Mouse (Mus musculus) heart, postnatal 36 days (tissue): ENCODE measurements at regions not wholly inside any gene's neighbourhood (a gene's known extent, or its start where the extent isn't known, plus 50 kb on each side); places are given as distances from the start of the nearest gene placed in this dataset.

Experiments
- DNase-seq, 2 experiments: peaks; one replicate each; pipeline ENCODE4 v3.0.0; 2021 to 2022
- intact Hi-C: fragments of 180-260 bp; cut with DNase I; formaldehyde crosslinking; loops from one replicate; pipeline ENCODE4 v1.15.1; 2025

DNA sequence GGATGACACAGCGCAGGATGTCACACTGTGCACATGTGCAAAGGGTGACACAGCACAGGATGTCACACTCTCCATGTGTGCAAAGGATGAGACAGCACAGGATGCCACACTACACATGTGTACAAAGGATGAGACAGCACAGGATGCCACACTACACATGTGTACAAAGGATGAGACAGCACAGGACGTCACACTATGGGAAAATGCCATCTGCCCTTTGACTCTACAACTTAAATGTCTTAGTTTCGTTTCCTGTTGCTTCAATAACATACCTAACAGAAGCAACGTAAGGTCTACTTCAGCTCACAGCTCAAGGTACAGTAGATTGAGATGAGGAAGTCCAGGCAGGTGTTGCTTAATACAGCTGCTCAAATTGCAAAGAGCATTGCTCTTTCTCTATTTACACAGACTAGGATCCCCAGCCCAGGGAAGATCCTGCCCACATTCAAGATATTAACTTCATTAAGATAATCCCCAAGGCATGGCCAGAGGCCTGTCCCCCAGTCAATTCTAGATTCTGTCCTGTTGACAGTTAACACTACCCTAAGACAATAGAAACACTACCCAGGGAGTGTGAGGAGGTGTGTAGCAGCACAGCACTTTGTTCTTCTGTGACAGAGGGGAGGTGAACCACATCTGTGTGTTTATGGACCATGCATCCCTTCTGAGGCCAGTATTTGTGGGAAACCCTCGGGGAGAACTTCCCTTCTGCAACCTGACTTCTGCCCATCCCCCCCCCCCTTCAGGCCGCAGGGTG lies 97.0 kb downstream of the Psmg1 start:
- no peak for DNase-seq
- intact Hi-C loops = no loop called here

DNA sequence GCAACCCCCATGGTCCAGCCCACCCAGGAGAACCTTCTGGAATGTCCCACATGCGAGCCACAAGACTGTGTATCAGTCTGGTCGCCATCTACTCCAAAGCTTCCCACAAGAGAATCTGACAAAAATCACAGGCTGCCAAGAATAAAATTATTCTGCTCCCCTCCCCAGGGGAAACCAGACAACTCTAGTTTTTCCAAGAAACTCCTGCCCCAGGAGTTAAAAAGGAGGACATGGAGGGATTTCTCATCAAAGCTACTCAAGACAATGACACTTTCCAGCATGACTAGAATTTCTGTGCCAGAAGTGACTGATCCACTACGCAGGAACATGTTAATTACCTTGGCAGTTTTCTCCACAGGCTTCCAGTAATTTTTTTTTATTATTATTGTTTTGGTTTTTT lies 98.4 kb downstream of the Psmg1 start:
- DNase-seq = no peak
- intact Hi-C loops = no loop called here

DNA sequence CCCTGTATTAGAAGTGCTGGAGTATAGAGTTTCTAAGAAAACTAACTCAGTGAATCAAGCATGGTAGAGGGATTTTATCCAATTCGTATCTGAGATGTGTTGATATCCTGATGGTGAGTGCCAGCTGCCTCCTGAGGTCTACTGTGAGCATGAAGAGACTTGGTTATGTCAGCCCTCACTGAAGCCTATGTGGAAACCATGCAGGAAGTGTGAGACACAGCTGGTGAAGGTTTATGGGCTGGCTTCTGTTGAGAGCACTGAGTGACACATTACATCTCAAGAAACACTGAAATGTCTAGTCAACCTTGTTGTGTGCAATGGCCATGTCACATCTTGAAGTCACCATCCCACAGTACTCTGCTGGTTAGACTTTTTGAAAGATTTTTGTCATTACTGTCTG lies 104.6 kb downstream of the Psmg1 start:
- no peak for DNase-seq
- intact Hi-C loops = no loop called here

DNA sequence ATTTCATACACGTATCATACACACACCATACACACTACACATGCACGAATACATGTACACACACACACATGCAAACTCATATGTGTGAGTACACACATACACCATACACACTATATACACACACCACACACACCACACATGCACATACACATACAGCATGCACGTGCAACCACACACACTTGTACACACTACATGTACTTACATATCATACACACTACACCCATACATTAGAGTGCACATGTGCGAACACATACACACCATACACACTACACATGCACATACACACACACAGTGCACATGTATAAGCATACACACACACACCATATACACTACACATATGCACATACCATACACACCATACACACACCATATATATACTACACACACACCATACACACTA lies 117.5 kb downstream of the Psmg1 start:
- no peak for DNase-seq
- intact Hi-C loops = no loop called here

DNA sequence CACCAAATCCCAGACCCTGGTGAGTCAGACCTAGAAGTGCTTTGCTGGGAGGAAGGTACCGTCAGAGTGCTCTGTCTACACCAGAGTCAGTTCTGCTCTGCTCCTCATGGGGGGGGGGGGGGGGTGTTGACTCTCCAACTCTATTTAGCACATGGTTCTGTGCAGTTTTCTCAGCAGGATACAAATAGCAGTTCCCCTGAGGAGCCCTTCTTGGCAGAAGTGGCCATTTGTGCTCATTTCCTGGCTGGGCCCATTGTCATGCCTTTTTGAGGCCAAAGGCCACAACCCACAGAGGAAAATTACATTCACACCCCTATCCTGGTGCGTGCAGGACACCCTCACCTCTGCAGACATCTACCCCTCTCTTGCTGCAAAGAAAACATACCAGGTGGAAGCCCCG lies 118.3 kb downstream of the Psmg1 start:
- intact Hi-C loops = no loop called here
- peak; percentile 60 to 63 for DNase-seq

DNA sequence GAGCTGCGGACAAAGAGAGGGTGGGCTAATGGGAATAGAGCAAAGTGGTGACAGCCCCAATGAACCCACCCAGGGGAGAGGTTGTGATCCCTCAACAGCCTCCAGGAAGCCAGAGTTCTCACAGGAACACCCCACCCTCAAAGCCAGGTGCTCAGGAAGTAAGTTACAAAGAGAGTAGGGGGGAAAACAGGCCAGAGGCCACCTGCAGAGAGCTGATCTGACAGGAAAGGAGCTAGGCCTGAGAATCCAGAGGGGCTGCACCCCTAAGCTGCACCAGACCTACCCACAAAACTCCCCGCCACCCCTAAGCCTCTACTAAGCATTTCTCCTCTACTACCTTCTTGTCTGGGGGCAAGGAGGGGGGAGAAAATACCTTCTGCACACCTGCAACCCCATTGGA lies 120.5 kb downstream of the Psmg1 start:
- DNase-seq = no peak
- intact Hi-C loops = no loop called here

DNA sequence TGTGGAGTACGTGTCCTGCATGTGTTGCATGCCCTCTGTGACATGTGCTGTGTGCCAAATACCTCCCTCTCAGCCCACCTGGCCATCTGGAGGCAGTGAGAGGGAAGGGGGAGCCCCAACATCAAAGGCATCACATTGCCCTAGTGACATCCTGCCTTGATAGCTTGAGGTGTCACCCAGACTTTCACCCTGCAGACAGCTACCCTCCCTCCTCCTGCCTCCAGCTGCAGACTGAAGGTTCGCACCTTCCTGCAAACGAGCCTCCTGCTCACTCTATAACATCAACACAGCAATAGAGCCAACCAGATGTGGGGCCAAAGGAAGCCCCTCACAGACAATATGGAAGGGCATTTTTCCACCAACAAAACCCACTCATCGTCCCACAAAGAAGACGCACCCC lies 121.3 kb downstream of the Psmg1 start:
- DNase-seq = no peak
- intact Hi-C loops = no loop called here

DNA sequence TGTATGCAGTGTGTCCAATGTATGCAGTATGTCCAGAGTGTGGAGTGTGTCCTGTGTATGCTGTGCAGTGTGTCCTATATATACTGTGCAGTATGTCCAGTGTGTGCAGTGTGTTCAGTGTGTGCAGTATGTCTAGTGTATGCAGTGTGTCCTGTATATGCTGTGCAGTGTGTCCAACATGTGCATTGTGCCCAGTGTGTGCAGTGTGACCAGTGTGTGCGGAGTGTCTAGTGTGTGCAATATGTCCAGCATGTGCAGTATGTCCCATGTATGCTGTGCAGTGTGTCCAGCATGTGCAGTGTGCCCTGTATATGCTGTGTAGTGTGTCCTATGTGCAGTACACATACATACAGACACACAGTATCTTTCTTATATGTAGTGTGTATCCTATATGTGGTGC lies 121.9 kb downstream of the Psmg1 start:
- DNase-seq = no peak
- intact Hi-C loops = no loop called here

DNA sequence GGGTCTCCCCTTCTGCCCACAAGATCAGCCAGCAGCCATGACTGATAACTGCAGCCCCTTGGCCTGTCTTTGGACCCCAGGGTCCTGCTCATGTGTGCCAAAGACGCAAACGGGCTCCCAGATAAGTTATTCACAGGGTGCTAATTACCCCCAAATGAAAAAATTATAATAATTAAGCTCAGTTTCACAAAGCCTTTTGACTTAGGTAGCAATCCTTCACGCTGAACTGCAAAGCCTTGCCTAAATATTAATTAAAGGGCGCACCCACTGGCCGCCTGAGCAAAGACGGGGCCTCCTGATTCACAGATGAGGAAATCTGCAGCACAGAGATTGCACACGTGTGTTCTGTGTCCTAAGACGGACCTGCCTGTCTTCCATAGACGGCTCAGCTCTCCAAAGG lies 123.2 kb downstream of the Psmg1 start:
- intact Hi-C loops = no loop called here
- no peak for DNase-seq

DNA sequence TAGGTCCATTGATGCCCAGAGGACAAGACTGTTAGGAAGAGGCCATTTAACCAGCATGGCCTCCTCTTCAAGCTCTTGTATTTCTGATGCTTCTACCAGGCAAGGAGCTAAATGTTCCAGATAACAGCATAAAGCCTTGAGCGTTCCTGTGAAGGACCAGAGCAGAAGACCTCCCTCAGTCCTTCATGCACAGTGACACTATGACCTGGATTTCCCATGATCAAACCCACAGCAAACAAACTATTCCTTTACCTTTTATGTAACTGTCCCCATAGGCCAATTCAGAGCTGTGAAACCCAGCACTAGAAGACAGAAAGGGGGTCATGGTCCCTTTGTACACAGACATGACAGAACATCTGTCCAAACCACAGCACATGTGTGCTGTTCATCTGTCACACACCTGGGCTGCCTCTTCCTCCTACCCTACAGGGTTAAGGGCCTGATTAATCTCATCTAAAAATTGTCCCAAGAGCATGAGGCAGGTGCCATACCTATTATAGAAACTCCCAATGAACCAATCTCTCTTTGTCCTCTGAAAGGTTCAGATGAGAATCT lies 123.8 kb downstream of the Psmg1 start:
- DNase-seq = no peak
- intact Hi-C loops = no loop called here

DNA sequence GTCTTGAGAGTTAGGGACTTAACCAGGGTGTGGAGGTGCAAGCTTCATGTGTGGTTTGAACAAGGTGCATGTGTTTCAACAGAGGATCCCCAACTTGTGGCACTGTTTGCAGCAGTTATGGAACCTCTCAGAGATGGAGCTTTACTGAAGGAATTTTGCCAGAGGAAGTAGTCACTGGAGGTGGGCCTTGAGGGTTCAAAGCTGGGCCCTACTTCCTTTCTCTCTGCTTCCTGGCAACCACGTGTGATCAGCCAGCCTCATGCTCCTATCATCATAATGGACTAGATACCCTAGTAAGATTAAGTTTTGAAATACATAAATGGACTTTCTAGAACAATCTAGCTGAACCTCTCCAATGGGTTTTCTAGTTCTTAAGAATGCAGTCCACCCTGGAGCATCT lies 125.2 kb downstream of the Psmg1 start:
- no peak for DNase-seq
- intact Hi-C loops = no loop called here

DNA sequence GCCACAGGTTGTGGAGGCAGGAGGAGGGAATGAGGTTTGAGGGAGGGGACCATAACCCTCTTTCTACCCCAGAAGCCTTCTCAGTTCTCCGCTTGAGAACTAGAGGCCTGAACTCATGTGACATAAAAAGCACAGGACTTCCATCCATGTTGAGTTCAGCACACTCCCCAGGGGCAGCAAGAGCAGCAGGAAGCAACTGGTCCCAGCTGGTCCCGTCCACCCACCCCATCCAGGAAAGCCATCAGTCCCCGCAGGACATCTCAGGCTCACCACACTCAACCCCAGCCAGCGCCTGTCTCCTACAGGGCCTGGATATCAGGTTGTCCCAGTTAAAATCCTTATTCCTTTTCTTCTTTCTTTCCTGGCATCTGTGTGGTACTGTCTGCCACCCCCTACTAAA lies 126.1 kb downstream of the Psmg1 start:
- no peak for DNase-seq
- intact Hi-C loops = loop anchor here (5.0 kb wide), 2 partner anchors 78 to 402 kb away; no protein-coding TSS in a partner anchor

DNA sequence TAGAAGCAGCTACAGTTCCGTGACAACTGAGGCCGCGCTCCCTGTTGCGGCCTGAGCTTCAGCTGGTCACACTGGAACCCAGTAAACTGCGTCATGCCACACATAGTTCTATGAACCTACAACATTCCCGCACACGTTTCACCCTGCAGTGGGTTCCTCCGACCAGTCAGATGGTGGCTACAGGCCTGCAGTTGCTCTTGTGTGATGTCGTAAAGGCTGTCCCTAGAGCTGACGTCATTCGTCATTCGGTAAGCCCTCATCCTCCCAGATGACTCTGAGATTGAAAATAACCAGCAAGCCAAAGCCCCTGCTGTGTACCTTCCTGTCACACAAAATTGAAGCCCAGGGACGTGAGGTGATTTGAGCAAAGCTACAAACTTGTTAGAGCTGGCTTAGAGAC lies 126.7 kb downstream of the Psmg1 start:
- DNase-seq = no peak
- intact Hi-C loops = loop anchor here (5.0 kb wide), 2 partner anchors 78 to 402 kb away; no protein-coding TSS in a partner anchor

DNA sequence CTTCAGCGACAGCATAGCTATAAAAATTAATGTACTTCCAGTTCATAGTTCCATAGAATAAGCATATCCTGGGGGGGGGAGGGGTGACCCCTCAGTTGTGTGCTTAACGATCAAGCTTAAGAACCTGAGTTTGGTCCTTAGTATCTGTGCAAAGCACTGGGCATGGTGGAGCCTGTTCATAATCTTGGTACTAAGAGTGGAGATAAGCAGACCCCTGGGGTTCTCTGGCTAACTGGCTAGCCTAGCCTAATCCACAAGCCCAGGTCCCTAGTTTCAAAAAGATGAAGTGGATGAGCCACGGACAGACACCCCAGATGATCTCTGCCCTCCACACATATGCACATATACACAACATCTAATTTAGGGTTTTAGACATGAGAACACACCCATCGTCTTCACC lies 127.2 kb downstream of the Psmg1 start:
- intact Hi-C loops = loop anchor here (5.0 kb wide), 2 partner anchors 79 to 401 kb away; no protein-coding TSS in a partner anchor
- DNase-seq = no peak

DNA sequence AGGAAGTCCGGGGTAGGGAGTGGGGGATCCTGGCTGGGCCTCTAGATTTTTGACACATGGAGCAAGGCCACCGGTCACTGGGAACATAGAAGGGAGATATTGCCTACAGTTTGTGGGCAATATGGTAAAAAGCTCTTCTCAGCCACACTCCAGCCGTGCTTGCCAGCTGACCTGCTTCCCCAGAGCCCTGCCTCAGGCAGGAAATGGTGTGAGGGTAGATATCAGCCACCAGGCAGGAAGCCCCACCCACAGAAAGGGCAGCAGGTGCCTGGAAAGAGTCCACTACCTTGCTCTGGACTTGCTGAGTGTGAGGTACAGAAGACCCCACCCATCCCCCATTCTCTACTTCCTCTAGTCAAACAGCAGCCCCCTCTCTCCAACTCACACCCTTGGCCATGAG lies 128.1 kb downstream of the Psmg1 start:
- intact Hi-C loops = loop anchor here (5.0 kb wide), 2 partner anchors 80 to 400 kb away; no protein-coding TSS in a partner anchor
- peak; percentile 54 to 57 for DNase-seq

DNA sequence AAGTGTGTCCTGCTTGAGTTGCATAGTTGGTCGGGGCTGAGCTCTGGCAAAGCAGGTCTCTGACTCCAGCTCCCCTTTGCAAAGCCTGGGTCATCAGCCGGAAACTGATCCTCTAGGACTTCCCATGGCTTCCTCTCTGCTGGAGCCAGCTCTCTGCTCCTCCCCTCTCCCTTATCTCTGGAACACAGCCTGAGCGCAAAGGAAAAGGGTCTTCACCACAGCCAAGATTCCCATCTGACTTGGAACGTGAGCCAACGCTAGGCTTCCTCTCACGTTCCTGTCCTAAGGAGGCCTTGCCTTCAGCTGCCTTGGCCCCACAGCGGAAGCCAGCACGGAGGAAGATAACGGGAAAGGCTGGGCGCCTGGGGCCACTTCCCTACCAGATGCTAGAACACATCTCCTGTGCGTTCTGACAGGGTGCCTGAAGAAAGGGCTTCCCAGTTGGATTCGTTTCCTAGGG lies 129.5 kb downstream of the Psmg1 start:
- intact Hi-C loops = loop anchor here (1.0 to 5.0 kb wide), 5 partner anchors 30 to 399 kb away; partner anchors contain the start of gene Ets2
- DNase-seq = peak; percentile 75

DNA sequence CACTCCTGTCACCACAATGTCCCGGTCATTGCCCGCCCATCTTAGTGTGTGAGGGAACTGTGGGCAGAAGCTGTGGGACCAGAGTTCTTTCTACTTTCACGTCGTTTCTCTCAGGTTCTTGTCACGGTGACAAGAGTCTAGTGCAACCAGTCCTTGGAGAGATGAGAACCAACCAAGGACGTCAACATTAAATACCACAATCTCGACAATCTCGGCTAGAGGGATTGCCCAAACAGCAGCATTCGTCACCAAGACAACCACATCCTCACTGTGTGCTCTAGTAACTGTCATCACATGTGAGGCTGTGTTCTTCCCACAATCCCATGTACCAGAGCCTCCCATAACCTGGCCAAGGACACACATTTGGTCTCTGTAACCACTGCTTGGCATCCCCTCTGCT lies 129.9 kb downstream of the Psmg1 start:
- no peak for DNase-seq
- intact Hi-C loops = loop anchor here (1.0 to 5.0 kb wide), 5 partner anchors 30 to 399 kb away; partner anchors contain the start of gene Ets2

DNA sequence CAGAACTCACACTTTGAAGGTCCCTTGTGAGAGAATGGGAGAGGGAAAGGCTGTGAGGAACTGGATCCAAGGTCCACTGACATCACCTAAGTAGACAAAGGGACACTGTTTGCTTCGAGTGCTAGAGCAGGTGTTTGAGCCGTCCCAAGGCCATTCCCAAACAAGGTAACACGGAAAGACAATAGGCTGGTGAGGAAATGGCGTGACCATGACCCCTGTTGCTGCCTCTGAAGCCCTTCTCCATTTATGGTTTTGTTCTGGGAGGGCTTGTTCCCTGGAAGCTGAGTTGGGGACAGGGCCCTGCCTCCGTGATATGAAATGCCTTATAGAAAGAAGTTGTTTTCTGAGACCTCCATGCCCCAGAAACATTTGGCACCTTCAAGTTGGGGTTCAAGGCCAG lies 130.6 kb downstream of the Psmg1 start:
- DNase-seq = no peak
- intact Hi-C loops = loop anchor here (2.0 to 5.0 kb wide), 4 partner anchors 82 to 398 kb away; partner anchors contain the start of gene Ets2

DNA sequence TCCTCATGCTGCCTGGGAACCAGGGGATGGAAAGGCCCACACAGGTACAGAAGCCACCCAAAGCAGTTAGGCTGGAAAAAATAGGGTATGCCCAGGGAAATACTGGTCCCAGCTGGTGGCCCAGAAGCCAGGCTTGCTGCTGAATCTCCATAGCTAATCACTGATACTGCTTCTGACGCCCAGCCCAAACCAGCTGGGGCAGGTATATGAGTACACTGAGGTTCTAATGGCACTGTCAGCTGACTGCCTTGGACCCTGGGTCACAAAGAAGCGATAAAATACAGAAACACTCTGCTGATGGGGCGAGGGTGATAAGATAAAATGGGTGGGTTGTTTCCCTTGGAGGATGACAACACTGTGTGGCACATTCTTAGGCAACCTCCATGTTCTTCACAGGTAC lies 133.4 kb downstream of the Psmg1 start:
- intact Hi-C loops = no loop called here
- DNase-seq = no peak

DNA sequence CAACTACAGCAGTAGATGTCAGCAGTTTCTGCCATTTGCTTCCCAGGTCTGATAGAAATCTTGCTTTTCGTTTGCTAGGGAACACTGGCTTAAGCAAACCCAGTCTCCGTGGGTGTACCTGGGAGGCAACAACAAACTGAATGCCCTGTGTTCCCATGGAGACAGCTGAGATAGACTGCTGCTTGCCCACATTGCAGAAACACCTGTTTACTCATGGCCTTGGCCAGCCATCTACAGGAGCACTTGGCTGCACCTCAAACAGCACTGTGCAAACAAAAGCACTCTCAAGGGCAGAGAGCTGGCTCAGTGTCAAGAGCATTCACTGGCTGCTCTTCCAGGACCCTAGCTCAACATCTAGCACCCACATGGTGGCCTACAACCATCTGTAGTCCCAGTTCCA lies 135.5 kb downstream of the Psmg1 start:
- DNase-seq = no peak
- intact Hi-C loops = no loop called here

DNA sequence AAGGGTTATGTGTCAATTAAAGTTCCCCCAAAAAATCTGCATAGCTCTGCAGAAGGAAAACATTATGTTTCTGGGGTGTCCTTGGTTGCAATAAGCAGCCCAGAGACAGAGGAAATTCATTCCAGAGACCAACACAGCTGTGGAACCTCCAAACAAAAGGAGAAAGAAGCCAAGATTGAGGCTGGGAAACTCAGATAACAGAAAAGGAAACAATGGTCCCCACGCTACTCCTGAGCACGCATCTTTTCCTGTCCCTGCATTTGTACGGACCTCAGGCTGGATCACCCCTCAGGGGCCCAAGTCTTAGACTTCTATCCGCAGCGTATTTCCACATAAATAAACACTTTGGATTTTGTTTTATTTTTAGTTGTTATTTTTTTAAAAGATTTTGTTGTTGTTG lies 138.9 kb downstream of the Psmg1 start:
- no peak for DNase-seq
- intact Hi-C loops = no loop called here

DNA sequence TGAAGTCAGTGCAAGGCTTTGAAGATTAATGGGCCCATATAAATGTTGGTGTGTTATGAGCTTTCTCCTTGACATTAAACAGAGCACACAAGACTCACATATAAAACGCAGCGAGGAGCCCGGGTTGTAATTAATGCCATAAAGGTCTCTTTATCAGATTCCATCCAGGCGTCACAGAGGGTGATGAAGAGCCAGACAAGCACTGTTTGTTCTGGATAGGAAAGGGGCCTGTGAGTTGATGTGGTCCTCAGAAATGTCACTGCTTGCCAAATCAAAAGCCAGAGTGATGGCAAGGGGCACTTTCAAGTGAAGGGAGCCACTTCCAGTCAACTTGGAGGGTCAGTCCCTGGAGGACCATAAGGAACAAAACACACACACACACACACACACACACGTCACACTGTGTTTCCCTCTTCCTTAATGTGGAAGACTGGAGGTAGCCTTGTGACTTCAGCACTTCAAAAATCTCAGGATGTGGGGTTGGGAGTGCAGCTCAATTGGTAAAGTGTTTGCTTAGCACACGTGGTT lies 142.1 kb downstream of the Psmg1 start:
- no peak for DNase-seq
- intact Hi-C loops = no loop called here
